Mouse (Mus musculus) olfactory bulb, adult 2 months (tissue): ENCODE data around the gene Kcnj9.

Experiments
- CTCF ChIP-seq: fragments of 200-500 bp; IDR thresholded peaks from 2 replicates; pipeline ENCODE4 v1.5.1; 2012; ENCODE audit warnings: low read depth, mild to moderate bottlenecking, low read length, moderate library complexity; ENCODE audit not compliant: insufficient read depth
- POLR2A ChIP-seq: fragments of 200-500 bp; IDR thresholded peaks from 2 replicates; pipeline ENCODE4 v1.6.1; 2012; ENCODE audit warnings: mild to moderate bottlenecking, low read depth, low read length, moderate library complexity; ENCODE audit not compliant: insufficient read depth

GRCm38 (mm10) chr1:172281522-172282254, 47.4 kb downstream of the Kcnj9 start:
- TF ChIP-seq CTCF = no peak
- no peak for TF ChIP-seq POLR2A
